8 mouse cellular contexts compared by ENCODE assay signal in the genomic region with DNA sequence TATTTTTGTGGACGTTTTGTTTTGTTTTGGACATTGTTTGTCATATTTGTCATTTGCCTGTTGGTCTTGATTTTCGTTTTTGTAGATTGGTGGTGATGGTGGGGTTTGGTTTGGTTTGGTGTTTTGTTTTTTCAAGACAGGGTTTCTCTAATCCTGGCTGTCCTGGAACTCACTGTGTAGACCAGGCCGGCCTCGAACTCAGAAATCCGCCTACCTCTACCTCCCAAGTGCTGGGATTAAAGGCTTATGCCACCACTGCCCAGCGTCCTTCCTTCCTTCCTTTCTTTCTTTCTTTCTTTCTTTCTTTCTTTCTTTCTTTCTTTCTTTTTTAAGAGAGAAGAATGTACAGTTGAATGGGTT. TPM values are rescaled to one million over a fixed set of nuclear protein-coding genes. Genes with fewer than 3 reads are reported as not detected.
DNase-seq lines count a peak whose midpoint lies in the region; ATAC-seq and TF ChIP-seq lines count a peak whose summit lies in the region.
"Not testable (repeated sequence)": the region's sequence is repeated elsewhere in the genome, so short reads cannot be mapped to it uniquely, and the experiment has no call there.

No protein-coding gene starts in this region.

- peak overlapping the region; percentile 61 for H3K27ac ChIP-seq in MEL (ENCODE audit: control insufficient read depth, low read depth, low read length)
- H3K27ac ChIP-seq in embryonic fibroblast, embryonic 13.5 days (ENCODE audit: insufficient read depth, low read length); heart, embryonic 11.5 days (ENCODE audit: low read depth, low read length); hindbrain, postnatal 0 days; stomach, postnatal 0 days (replicated peaks): not testable (repeated sequence)
- H3K27ac ChIP-seq in limb, embryonic 10.5 days, result peak overlapping the region; percentile 83; the same call in 1 of the 2 replicates
- H3K27ac ChIP-seq in midbrain, embryonic 16.5 days (ENCODE audit: low read length), result peak overlapping the region; percentile 28; the same call in 1 of the 2 replicates

- not testable (repeated sequence) for TF ChIP-seq POLR2A in MEL (IDR thresholded peaks at IDR 0.05; ENCODE audit: control insufficient read depth in 1 of 2, insufficient read depth in 1 of 2, low read depth in 1 of 2, low read length in 2 of 2, poor library complexity in 1 of 2); embryonic fibroblast, embryonic 13.5 days (IDR thresholded peaks at IDR 0.05; ENCODE audit: low read depth, low read length); lung, adult 2 months (IDR thresholded peaks at IDR 0.05; ENCODE audit: borderline replicate concordance, extremely low read depth, low read depth, low read length)

- H3K9me3 ChIP-seq in MEL (replicated peaks; ENCODE audit: insufficient read depth, low read length); heart, embryonic 11.5 days (replicated peaks; ENCODE audit: control insufficient read depth, low read length); hindbrain, postnatal 0 days (ENCODE audit: low read length); limb, embryonic 10.5 days (replicated peaks); midbrain, embryonic 16.5 days (replicated peaks; ENCODE audit: control insufficient read depth, low read length, poor library complexity, severe bottlenecking); stomach, postnatal 0 days (ENCODE audit: control insufficient read depth, low read length): not testable (repeated sequence)

- peaks cover 0 to 13% of the 10 kb centered on the region in 2 experiments; a peak in 2 of 4 replicates for H3K36me3 ChIP-seq in MEL (ENCODE audit: control insufficient read depth in 1 of 2, insufficient read depth in 2 of 2, low read length in 2 of 2)
- not testable (repeated sequence) for H3K36me3 ChIP-seq in heart, embryonic 11.5 days (ENCODE audit: control insufficient read depth, insufficient read depth, low read length); hindbrain, postnatal 0 days (ENCODE audit: insufficient read depth, low read length); midbrain, embryonic 16.5 days (ENCODE audit: control insufficient read depth, insufficient read depth, low read length); stomach, postnatal 0 days (ENCODE audit: control insufficient read depth, insufficient read depth, low read length)
- H3K36me3 ChIP-seq in limb, embryonic 10.5 days, result peaks cover 32% of the 10 kb centered on the region

- peak overlapping the region; percentile 87 for H3K4me2 ChIP-seq in heart, embryonic 11.5 days
- H3K4me2 ChIP-seq in hindbrain, postnatal 0 days (ENCODE audit: low read depth, low read length), result peak overlapping the region; percentile 68
- peak overlapping the region; percentile 93 for H3K4me2 ChIP-seq in midbrain, embryonic 16.5 days (ENCODE audit: low read length)
- peak overlapping the region; percentile 70 for H3K4me2 ChIP-seq in stomach, postnatal 0 days (replicated peaks; ENCODE audit: low read depth)

- not testable (repeated sequence) for DNase-seq in MEL (ENCODE audit: low read depth, low spot score); hindbrain, postnatal 0 days (ENCODE audit: low spot score); limb, embryonic 10.5 days (ENCODE audit: low spot score); stomach, postnatal 0 days (ENCODE audit: low spot score)
- peak; percentile 3 for DNase-seq in lung, adult 2 months

- TF ChIP-seq EP300 in MEL (IDR thresholded peaks at IDR 0.05; ENCODE audit: low read depth in 1 of 2, low read length in 2 of 2); stomach, postnatal 0 days (optimal IDR thresholded peaks at IDR 0.05): not testable (repeated sequence)

- peak overlapping the region; percentile 77 for H3K9ac ChIP-seq in MEL (ENCODE audit: control insufficient read depth, low read depth, low read length, poor library complexity, severe bottlenecking)
- H3K9ac ChIP-seq in heart, embryonic 11.5 days (ENCODE audit: low read depth, low read length), result peak overlapping the region; percentile 69
- H3K9ac ChIP-seq in hindbrain, postnatal 0 days (replicated peaks; ENCODE audit: low read length), result peak overlapping the region; percentile 58; the same call in 1 of the 2 replicates
- peak overlapping the region; percentile 63 for H3K9ac ChIP-seq in midbrain, embryonic 16.5 days (ENCODE audit: low read depth, low read length)
- H3K9ac ChIP-seq in stomach, postnatal 0 days (ENCODE audit: low read length), result not testable (repeated sequence)

- H3K79me2 ChIP-seq in MEL (ENCODE audit: control insufficient read depth, insufficient read depth, low read length, poor library complexity), result not testable (repeated sequence)

- TF ChIP-seq CTCF in MEL (IDR thresholded peaks at IDR 0.05 in 2 of 3, conservative IDR thresholded peaks at IDR 0.05 in 1 of 3; ENCODE audit: control insufficient read depth in 1 of 3, insufficient read depth in 1 of 3, low read depth in 2 of 3, low read length in 3 of 3, poor library complexity in 1 of 3, severe bottlenecking in 1 of 3); embryonic fibroblast, embryonic 13.5 days (IDR thresholded peaks at IDR 0.05; ENCODE audit: borderline replicate concordance, insufficient read depth, low read length); hindbrain, postnatal 0 days (IDR thresholded peaks at IDR 0.05; ENCODE audit: low read depth); lung, adult 2 months (IDR thresholded peaks at IDR 0.05; ENCODE audit: insufficient read depth, low read length); stomach, postnatal 0 days (IDR thresholded peaks at IDR 0.05; ENCODE audit: low read depth): not testable (repeated sequence)

- not testable (repeated sequence) for TF ChIP-seq RAD21 in MEL (IDR thresholded peaks at IDR 0.05; ENCODE audit: low read depth, low read length)

- 1% methylated on average over 6 of the region's 6 CpGs for WGBS in heart, embryonic 11.5 days (ENCODE audit: insufficient replicate concordance)
- 3% methylated on average over 6 of the region's 6 CpGs for WGBS in hindbrain, postnatal 0 days
- WGBS in limb, embryonic 10.5 days, result 3% methylated on average over 6 of the region's 6 CpGs
- WGBS in lung, adult 2 months, result 2% methylated on average over 6 of the region's 6 CpGs
- WGBS in midbrain, embryonic 16.5 days, result 3% methylated on average over 6 of the region's 6 CpGs
- 3% methylated on average over 6 of the region's 6 CpGs for WGBS in stomach, postnatal 0 days

- peak; percentile 22; the same call in 1 of the 2 replicates for ATAC-seq in heart, embryonic 11.5 days (replicated peaks; ENCODE audit: insufficient number of reproducible peaks, low FRiP score, low TSS enrichment)
- peak; percentile 64 for ATAC-seq in hindbrain, postnatal 0 days
- ATAC-seq in midbrain, embryonic 16.5 days, result peak; percentile 75
- ATAC-seq in stomach, postnatal 0 days (ENCODE audit: low FRiP score, low TSS enrichment), result peak; percentile 22; the same call in 1 of the 2 replicates

- H3K4me3 ChIP-seq in MEL (ENCODE audit: control insufficient read depth in 1 of 2, insufficient read depth in 1 of 2, low read depth in 2 of 2, low read length in 2 of 2), result peak overlapping the region; percentile 64 to 94
- peak overlapping the region; percentile 43 for H3K4me3 ChIP-seq in embryonic fibroblast, embryonic 13.5 days (ENCODE audit: insufficient read depth, low read length)
- H3K4me3 ChIP-seq in heart, embryonic 11.5 days (ENCODE audit: low read depth, low read length), result peak overlapping the region; percentile 95
- H3K4me3 ChIP-seq in hindbrain, postnatal 0 days (ENCODE audit: low read length), result peak overlapping the region; percentile 88
- peak overlapping the region; percentile 88 for H3K4me3 ChIP-seq in limb, embryonic 10.5 days
- peak overlapping the region; percentile 91 for H3K4me3 ChIP-seq in lung, adult 2 months (replicated peaks; ENCODE audit: extremely low read depth, low read depth, low read length)
- H3K4me3 ChIP-seq in midbrain, embryonic 16.5 days (ENCODE audit: low read depth, low read length), result peak overlapping the region; percentile 77
- H3K4me3 ChIP-seq in stomach, postnatal 0 days (ENCODE audit: low read depth, low read length), result peak overlapping the region; percentile 87

- not testable (repeated sequence) for H3K27me3 ChIP-seq in MEL (ENCODE audit: control insufficient read depth in 1 of 2, insufficient read depth in 2 of 2, low read length in 2 of 2); heart, embryonic 11.5 days (ENCODE audit: control insufficient read depth, insufficient read depth, low read length); hindbrain, postnatal 0 days (ENCODE audit: insufficient read depth, low read length); limb, embryonic 10.5 days (ENCODE audit: low read depth, poor library complexity, severe bottlenecking); midbrain, embryonic 16.5 days (ENCODE audit: control insufficient read depth, insufficient read depth, low read depth, low read length); stomach, postnatal 0 days (ENCODE audit: control insufficient read depth, insufficient read depth, low read length)

- not testable (repeated sequence) for H3K4me1 ChIP-seq in MEL (ENCODE audit: control insufficient read depth in 1 of 2, insufficient read depth in 2 of 2, low read length in 2 of 2); embryonic fibroblast, embryonic 13.5 days (ENCODE audit: control insufficient read depth, insufficient read depth, low read length); heart, embryonic 11.5 days (ENCODE audit: control insufficient read depth, insufficient read depth, low read length); hindbrain, postnatal 0 days (ENCODE audit: insufficient read depth, low read length); limb, embryonic 10.5 days; lung, adult 2 months (ENCODE audit: control insufficient read depth, insufficient read depth, low read length); stomach, postnatal 0 days (replicated peaks; ENCODE audit: control insufficient read depth, insufficient read depth)
- H3K4me1 ChIP-seq in midbrain, embryonic 16.5 days (ENCODE audit: control insufficient read depth, insufficient read depth, low read length), result peaks cover 11% of the 10 kb centered on the region

RNA-seq across cellular contexts. Expression of a gene that starts 0.3 kb away (rescaled TPM):
- 60.6 and 62.8 TPM in 2 replicates for total RNA-seq in MEL (2012; rRNA removed)
- 100 to 1,000 TPM in 1 of 2 experiments, 10 to 100 TPM in 1; 56.5 to 138 TPM for polyA plus RNA-seq in MEL (2012; ENCODE audit: insufficient read depth in 1 of 2, insufficient read length in 2 of 2, low read depth in 1 of 2, low replicate concordance in 2 of 2, missing spikeins in 1 of 2)
- polyA plus RNA-seq in embryonic fibroblast, embryonic 13.5 days (2011; ENCODE audit: insufficient read length, low read depth, missing spikeins), result 40.0 and 43.3 TPM in 2 replicates
- polyA plus RNA-seq in heart, embryonic 11.5 days (2014; fragmentation: Nextera tagmentation; extraction: Ambion mirVana), result 13.3 and 15.5 TPM in 2 replicates
- total RNA-seq in hindbrain, postnatal 0 days (2014; rRNA removed), result 9.1 and 18.7 TPM in 2 replicates
- 4.7 and 6.5 TPM in 2 replicates for polyA plus RNA-seq in hindbrain, postnatal 0 days (2015; fragmentation: Nextera tagmentation; extraction: Ambion mirVana)
- 25.8 and 27.7 TPM in 2 replicates for polyA plus RNA-seq in limb, embryonic 10.5 days (2016; fragmentation: Nextera tagmentation; extraction: Ambion mirVana)
- 2.8 and 4.8 TPM in 2 replicates for polyA plus RNA-seq in lung, adult 2 months (2012; rRNA removed)
- polyA plus RNA-seq in midbrain, embryonic 16.5 days (2015; fragmentation: Nextera tagmentation; extraction: Ambion mirVana), result 8.0 and 10.9 TPM in 2 replicates
- 4.7 and 5.0 TPM in 2 replicates for polyA plus RNA-seq in stomach, postnatal 0 days (2015; fragmentation: Nextera tagmentation; extraction: Ambion mirVana)

RNA-seq across cellular contexts. Expression of a gene that starts 58.9 kb away (rescaled TPM):
- total RNA-seq in MEL (2012; rRNA removed), result not detected in 2 replicates
- polyA plus RNA-seq in MEL (2012; ENCODE audit: insufficient read depth in 1 of 2, insufficient read length in 2 of 2, low read depth in 1 of 2, low replicate concordance in 2 of 2, missing spikeins in 1 of 2), result not detected
- 0.23 and 0.40 TPM in 2 replicates for polyA plus RNA-seq in embryonic fibroblast, embryonic 13.5 days (2011; ENCODE audit: insufficient read length, low read depth, missing spikeins)
- not detected in 2 replicates for polyA plus RNA-seq in heart, embryonic 11.5 days (2014; fragmentation: Nextera tagmentation; extraction: Ambion mirVana)
- under 0.01 and 0.07 TPM in 2 replicates for total RNA-seq in hindbrain, postnatal 0 days (2014; rRNA removed)
- polyA plus RNA-seq in hindbrain, postnatal 0 days (2015; fragmentation: Nextera tagmentation; extraction: Ambion mirVana), result 0.05 and 0.15 TPM in 2 replicates
- polyA plus RNA-seq in limb, embryonic 10.5 days (2016; fragmentation: Nextera tagmentation; extraction: Ambion mirVana), result 0.08 and 0.14 TPM in 2 replicates
- 0.17 and 0.52 TPM in 2 replicates for polyA plus RNA-seq in lung, adult 2 months (2012; rRNA removed)
- polyA plus RNA-seq in midbrain, embryonic 16.5 days (2015; fragmentation: Nextera tagmentation; extraction: Ambion mirVana), result 0.15 and 0.20 TPM in 2 replicates
- polyA plus RNA-seq in stomach, postnatal 0 days (2015; fragmentation: Nextera tagmentation; extraction: Ambion mirVana), result 0.07 and 0.23 TPM in 2 replicates

Comparison
In these comparisons a context has a peak if more than half of its experiments do, and no peak if none do; other contexts are left out.
1. H3K4me3 ChIP-seq: peak in every context shown above with its lines; median percentile 95 in heart, embryonic 11.5 days; 91 in lung, adult 2 months; 88 in hindbrain, postnatal 0 days; 88 in limb, embryonic 10.5 days; 87 in stomach, postnatal 0 days; 79 in MEL; 77 in midbrain, embryonic 16.5 days; 43 in embryonic fibroblast, embryonic 13.5 days.
2. ATAC-seq: peak in every context shown above with its lines; median percentile 75 in midbrain, embryonic 16.5 days; 64 in hindbrain, postnatal 0 days; 22 in heart, embryonic 11.5 days; 22 in stomach, postnatal 0 days.